Mouse (Mus musculus) CH12F3 (cell line): Measurements from ENCODE around the gene Fastkd3.

Experiments
- in situ Hi-C: fragments of 300-500 bp; cut with MboI; formaldehyde crosslinking; loops from 2 replicates; pipeline ENCODE4 v1.14.3; 2020; ENCODE audit warnings: low sequenced_read_pairs

Fastkd3 gene

GRCm38 (mm10) chr13:68581747-68582516 is at the start of gene Fastkd3, which contains the start of gene Mtrr:
TSS of gene Fastkd3 (plus strand) at chr13:68582234.
TSS of gene Mtrr (minus strand) at chr13:68582149.
- in situ Hi-C loops, result loop anchor here (25.0 kb wide), 1 partner anchor 930 kb away; no protein-coding TSS in a partner anchor

GRCm38 (mm10) chr13:68553391-68553790 is 28.6 kb upstream of the Fastkd3 start:
- in situ Hi-C loops, result loop anchor here (25.0 kb wide), 1 partner anchor 691 kb away; the partner anchor contains the start of gene BC048507

GRCm38 (mm10) chr13:68568110-68568509 is 13.9 kb upstream of the Fastkd3 start:
- in situ Hi-C loops, result loop anchor here (25.0 kb wide), 1 partner anchor 706 kb away; the partner anchor contains the start of gene BC048507

- in situ Hi-C loops, result loop anchor here (25.0 kb wide), 1 partner anchor 706 kb away; the partner anchor contains the start of gene BC048507
Observed at GRCm38 (mm10) chr13:68568548-68568947, 13.5 kb upstream of the Fastkd3 start.

- in situ Hi-C loops, result loop anchor here (25.0 kb wide), 1 partner anchor 707 kb away; the partner anchor contains the start of gene BC048507
Observed at GRCm38 (mm10) chr13:68569589-68570336, 12.3 kb upstream of the Fastkd3 start.

- in situ Hi-C loops, result loop anchor here (25.0 kb wide), 1 partner anchor 710 kb away; the partner anchor contains the start of gene BC048507
Observed at GRCm38 (mm10) chr13:68572247-68572646, 9.8 kb upstream of the Fastkd3 start.

- in situ Hi-C loops, result loop anchor here (25.0 kb wide), 1 partner anchor 711 kb away; the partner anchor contains the start of gene BC048507
Observed at GRCm38 (mm10) chr13:68572966-68573913, 8.8 kb upstream of the Fastkd3 start.

- in situ Hi-C loops, result loop anchor here (25.0 kb wide), 1 partner anchor 712 kb away; the partner anchor contains the start of gene BC048507
Observed at GRCm38 (mm10) chr13:68574398-68574797, 7.6 kb upstream of the Fastkd3 start.

- in situ Hi-C loops, result loop anchor here (25.0 kb wide), 1 partner anchor 934 kb away; no protein-coding TSS in a partner anchor
Observed at GRCm38 (mm10) chr13:68577945-68578344, 4.1 kb upstream of the Fastkd3 start.

GRCm38 (mm10) chr13:68581086-68581740 is 821 bp upstream of the Fastkd3 start:
- in situ Hi-C loops, result loop anchor here (25.0 kb wide), 1 partner anchor 931 kb away; no protein-coding TSS in a partner anchor

- in situ Hi-C loops, result loop anchor here (25.0 kb wide), 1 partner anchor 930 kb away; no protein-coding TSS in a partner anchor
Observed at GRCm38 (mm10) chr13:68582517-68582780, 415 bp downstream of the Fastkd3 start.

GRCm38 (mm10) chr13:68583961-68584360 is 1.9 kb downstream of the Fastkd3 start:
- in situ Hi-C loops, result loop anchor here (25.0 kb wide), 1 partner anchor 928 kb away; no protein-coding TSS in a partner anchor

- in situ Hi-C loops, result loop anchor here (25.0 kb wide), 1 partner anchor 927 kb away; no protein-coding TSS in a partner anchor
Observed at GRCm38 (mm10) chr13:68585441-68585840, 3.4 kb downstream of the Fastkd3 start.

GRCm38 (mm10) chr13:68588352-68588751 is 6.3 kb downstream of the Fastkd3 start:
- in situ Hi-C loops, result loop anchor here (25.0 kb wide), 1 partner anchor 924 kb away; no protein-coding TSS in a partner anchor

GRCm38 (mm10) chr13:68593797-68594196 is 11.8 kb downstream of the Fastkd3 start:
- in situ Hi-C loops, result loop anchor here (25.0 kb wide), 1 partner anchor 919 kb away; no protein-coding TSS in a partner anchor

GRCm38 (mm10) chr13:68597199-68597598 is 15.2 kb downstream of the Fastkd3 start, which contains the start of gene 1700001L19Rik:
TSS of gene 1700001L19Rik (plus strand) at chr13:68597421.
- in situ Hi-C loops, result loop anchor here (25.0 kb wide), 1 partner anchor 915 kb away; no protein-coding TSS in a partner anchor

- in situ Hi-C loops, result loop anchor here (25.0 kb wide), 1 partner anchor 915 kb away; no protein-coding TSS in a partner anchor
Observed at GRCm38 (mm10) chr13:68597667-68598066, 15.6 kb downstream of the Fastkd3 start.

GRCm38 (mm10) chr13:68598953-68599352 is 16.9 kb downstream of the Fastkd3 start:
- in situ Hi-C loops, result loop anchor here (25.0 kb wide), 1 partner anchor 913 kb away; no protein-coding TSS in a partner anchor

- in situ Hi-C loops, result no loop called here
Observed at GRCm38 (mm10) chr13:68601184-68601583, 19.1 kb downstream of the Fastkd3 start.
